Mouse (Mus musculus) CH12.LX (cell line): ENCODE measurements at regions not wholly inside any gene's neighbourhood (a gene's known extent, or its start where the extent isn't known, plus 50 kb on each side); places are given as distances from the start of the nearest gene placed in this dataset.

Experiments used
- DNase-seq: peaks from one replicate; pipeline ENCODE4 v3.0.0-alpha.2; 2013; ENCODE audit errors: extremely low read depth
- H3K27ac ChIP-seq: 2 replicates; pipeline ENCODE4 v1.5.1; 2012; ENCODE audit warnings: low read depth, mild to moderate bottlenecking, control low read depth, moderate library complexity; ENCODE audit not compliant: insufficient read depth
- H3K27me3 ChIP-seq: replicated peaks from 2 replicates; pipeline ENCODE3; 2012; ENCODE audit warnings: inconsistent platforms
- H3K36me3 ChIP-seq, 2 experiments: replicated peaks in 1 of 2; 2 replicates each; pipeline versions ENCODE3 to v1.6.1; 2012; ENCODE audit warnings: inconsistent platforms in 1 of 2, low read length in 1 of 2, mild to moderate bottlenecking in 1 of 2, mixed read lengths in 1 of 2, moderate library complexity in 1 of 2; ENCODE audit not compliant: control insufficient read depth in 1 of 2, insufficient read depth in 1 of 2
- H3K4me1 ChIP-seq, 2 experiments: 2 replicates each; pipeline ENCODE4 v1.6.1; 2012; ENCODE audit warnings: inconsistent platforms in 1 of 2, moderate library complexity in 1 of 2; ENCODE audit not compliant: insufficient read depth in 2 of 2, control insufficient read depth in 1 of 2
- H3K4me2 ChIP-seq: 2 replicates; pipeline ENCODE4 v1.6.1; 2012; ENCODE audit warnings: low read depth, mild to moderate bottlenecking, control low read depth; ENCODE audit not compliant: poor library complexity, insufficient read depth, severe bottlenecking
- H3K4me3 ChIP-seq, 3 experiments: fragments of 150-350 bp in 1 of 3; sonication (generic) in 1 of 3; replicated peaks in 1 of 3; 2 replicates each; pipeline versions ENCODE3 to v1.5.1; 2011 to 2012; ENCODE audit warnings: low read depth in 2 of 3, low read length in 2 of 3, mild to moderate bottlenecking in 2 of 3, moderate library complexity in 2 of 3, control low read depth in 1 of 3, improper control_type of control experiment in 1 of 3, inconsistent platforms in 1 of 3, mixed read lengths in 1 of 3; ENCODE audit not compliant: poor library complexity in 1 of 3
- H3K79me2 ChIP-seq: replicated peaks from 2 replicates; pipeline ENCODE4 v1.6.1; 2012; ENCODE audit warnings: mild to moderate bottlenecking, moderate library complexity; ENCODE audit not compliant: control insufficient read depth, poor library complexity, insufficient read depth, severe bottlenecking; ENCODE audit errors: extremely low read depth
- H3K9ac ChIP-seq: 2 replicates; pipeline ENCODE4 v1.6.1; 2012; ENCODE audit warnings: low read depth, mild to moderate bottlenecking, control low read depth, moderate library complexity; ENCODE audit not compliant: insufficient read depth
- H3K9me3 ChIP-seq: replicated peaks from 2 replicates; pipeline ENCODE3; 2012; ENCODE audit warnings: low read length, inconsistent platforms, mixed read lengths
- BHLHE40 ChIP-seq: IDR thresholded peaks from 2 replicates; pipeline ENCODE4 v1.6.1; 2011; ENCODE audit warnings: mild to moderate bottlenecking, low read depth, low read length, improper control_type of control experiment
- CHD1 ChIP-seq: IDR thresholded peaks from 2 replicates; pipeline ENCODE4 v1.6.1; 2012; ENCODE audit warnings: low read depth, low read length, improper control_type of control experiment, inconsistent platforms
- CTCF ChIP-seq, 2 experiments: IDR thresholded peaks in 1 of 2; conservative IDR thresholded peaks in 1 of 2; 2 replicates each; pipeline ENCODE4 v1.5.1; 2011 to 2012; ENCODE audit warnings: low read depth in 2 of 2, low read length in 2 of 2, improper control_type of control experiment in 1 of 2, inconsistent platforms in 1 of 2, mild to moderate bottlenecking in 1 of 2, moderate library complexity in 1 of 2
- ETS1 ChIP-seq: conservative IDR thresholded peaks from 2 replicates; pipeline ENCODE4 v1.6.1; 2012; ENCODE audit warnings: low read depth, mild to moderate bottlenecking, inconsistent platforms, low read length, improper control_type of control experiment, moderate library complexity
- HCFC1 ChIP-seq: IDR thresholded peaks from 2 replicates; pipeline ENCODE4 v1.6.1; 2012; ENCODE audit warnings: low read depth, mild to moderate bottlenecking, inconsistent platforms, low read length, improper control_type of control experiment
- JUND ChIP-seq: conservative IDR thresholded peaks from 2 replicates; pipeline ENCODE4 v1.6.1; 2011; ENCODE audit warnings: low read depth, low read length, improper control_type of control experiment
- MAX ChIP-seq: IDR thresholded peaks from 2 replicates; pipeline ENCODE4 v1.6.1; 2011; ENCODE audit warnings: low read length, improper control_type of control experiment
- MEF2A ChIP-seq: IDR thresholded peaks from 2 replicates; pipeline ENCODE4 v1.6.1; 2014; ENCODE audit warnings: low read depth, mild to moderate bottlenecking, inconsistent platforms, low read length, improper control_type of control experiment, borderline replicate concordance
- MXI1 ChIP-seq: IDR thresholded peaks from 2 replicates; pipeline ENCODE4 v1.6.1; 2011; ENCODE audit warnings: mild to moderate bottlenecking, low read depth, low read length, improper control_type of control experiment
- MYC ChIP-seq: IDR thresholded peaks from 2 replicates; pipeline ENCODE4 v1.6.1; 2011; ENCODE audit warnings: low read depth, mild to moderate bottlenecking, improper control_type of control experiment, low read length
- NELFE ChIP-seq: IDR thresholded peaks from 2 replicates; pipeline ENCODE4 v1.6.1; 2011; ENCODE audit warnings: low read depth, low read length, improper control_type of control experiment
- PAX5 ChIP-seq: IDR thresholded peaks from 2 replicates; pipeline ENCODE4 v1.6.1; 2012; ENCODE audit warnings: low read length, inconsistent platforms, mixed read lengths
- POLR2A ChIP-seq: IDR thresholded peaks from 2 replicates; pipeline ENCODE4 v1.6.1; 2011; ENCODE audit warnings: low read depth, mild to moderate bottlenecking, improper control_type of control experiment, low read length
- RAD21 ChIP-seq: IDR thresholded peaks from 2 replicates; pipeline ENCODE4 v1.6.1; 2011; ENCODE audit warnings: low read depth, mild to moderate bottlenecking, low read length, improper control_type of control experiment, moderate library complexity
- SIN3A ChIP-seq: IDR thresholded peaks from 2 replicates; pipeline ENCODE4 v1.6.1; 2012; ENCODE audit warnings: low read length, improper control_type of control experiment, inconsistent platforms
- SMC3 ChIP-seq: IDR thresholded peaks from 2 replicates; pipeline ENCODE4 v1.6.1; 2011; ENCODE audit warnings: low read depth, low read length, improper control_type of control experiment
- TBP ChIP-seq: conservative IDR thresholded peaks from 2 replicates; pipeline ENCODE4 v1.6.1; 2011; ENCODE audit warnings: low read depth, low read length, improper control_type of control experiment
- UBTF ChIP-seq: IDR thresholded peaks from 2 replicates; pipeline ENCODE4 v1.6.1; 2012; ENCODE audit warnings: low read depth, mild to moderate bottlenecking, inconsistent platforms, low read length, improper control_type of control experiment, moderate library complexity
- USF1 ChIP-seq: IDR thresholded peaks from 2 replicates; pipeline ENCODE4 v1.6.1; 2014; ENCODE audit warnings: low read depth, mild to moderate bottlenecking, inconsistent platforms, low read length, improper control_type of control experiment
- ZC3H11A ChIP-seq: IDR thresholded peaks from 2 replicates; pipeline ENCODE4 v1.6.1; 2012; ENCODE audit warnings: low read depth, mild to moderate bottlenecking, inconsistent platforms, low read length, improper control_type of control experiment
- ZKSCAN1 ChIP-seq: IDR thresholded peaks from 2 replicates; pipeline ENCODE4 v1.6.1; 2012; ENCODE audit warnings: low read depth, inconsistent platforms, low read length, improper control_type of control experiment, borderline replicate concordance
- ZNF384 ChIP-seq: IDR thresholded peaks from 2 replicates; pipeline ENCODE4 v1.6.1; 2012; ENCODE audit warnings: low read depth, low read length, improper control_type of control experiment, inconsistent platforms
- dilution Hi-C: fragments of 300-500 bp; cut with MboI; formaldehyde crosslinking; loops from 2 replicates; pipeline ENCODE4 v1.14.3; 2020; ENCODE audit warnings: low sequenced_read_pairs; ENCODE audit not compliant: extremely low pct_unique_long_range_greater_than_20kb, extremely low pct_ligation_motif_present
- in situ Hi-C: fragments of 300-500 bp; cut with MboI; formaldehyde crosslinking; loops from 3 replicates; pipeline ENCODE4 v1.14.3; 2019; ENCODE audit warnings: low sequenced_read_pairs, low pct_ligation_motif_present, low pct_unique_long_range_greater_than_20kb, mixed read lengths

GRCm38 (mm10) chr3:130972126-130972525, 138.1 kb upstream of the Lef1 start:
- Histone ChIP-seq H3K4me1 (no peaks in the 10 kb centered on the region), H3K4me2 (no peak overlapping the region), H3K27me3 (no peaks in the 10 kb centered on the region), H3K4me3 (no peak overlapping the region), H3K36me3 (no peaks in the 10 kb centered on the region), H3K27ac (no peak overlapping the region), H3K9me3 (no peaks in the 10 kb centered on the region), H3K9ac (no peak overlapping the region), H3K79me2 (no peaks in the 10 kb centered on the region)
- no peak for TF ChIP-seq MEF2A
- TF ChIP-seq ETS1, result no peak
- TF ChIP-seq CTCF (conservative IDR thresholded peaks at IDR 0.05 in 1 of 2, IDR thresholded peaks at IDR 0.05 in 1 of 2; ENCODE audit: low read depth in 2 of 2, low read length in 2 of 2), result no peak
- no peak for TF ChIP-seq UBTF
- no peak for TF ChIP-seq POLR2A
- TF ChIP-seq CHD1, result no peak
- no peak for TF ChIP-seq ZKSCAN1
- no peak for TF ChIP-seq TBP
- TF ChIP-seq ZC3H11A, result no peak
- in situ Hi-C loops (no loop called here), dilution Hi-C loops (no loop called here)
- no peak for DNase-seq

- no peaks in the 10 kb centered on the region for H3K27me3 ChIP-seq
- DNase-seq, result no peak
- H3K79me2 ChIP-seq, result no peaks in the 10 kb centered on the region
- no peak overlapping the region for H3K9ac ChIP-seq
- H3K4me1 ChIP-seq, result no peaks in the 10 kb centered on the region
- TF ChIP-seq ZNF384, result no peak
- TF ChIP-seq POLR2A, result no peak
- no peak for TF ChIP-seq BHLHE40
- TF ChIP-seq USF1, result no peak
- no peak for TF ChIP-seq PAX5
- TF ChIP-seq CTCF (conservative IDR thresholded peaks at IDR 0.05 in 1 of 2, IDR thresholded peaks at IDR 0.05 in 1 of 2; ENCODE audit: low read depth in 2 of 2, low read length in 2 of 2), result no peak
- TF ChIP-seq NELFE, result no peak
- TF ChIP-seq MXI1, result no peak
- TF ChIP-seq RAD21, result no peak
- TF ChIP-seq MYC, result no peak
- TF ChIP-seq SMC3, result no peak
- TF ChIP-seq MEF2A, result no peak
- TF ChIP-seq MAX, result no peak
- TF ChIP-seq ETS1, result no peak
- TF ChIP-seq HCFC1, result no peak
- no peak for TF ChIP-seq CHD1
- no peak for TF ChIP-seq TBP
- TF ChIP-seq JUND, result no peak
- no peak for TF ChIP-seq SIN3A
- no peak overlapping the region for H3K4me3 ChIP-seq
- dilution Hi-C loops (no loop called here), in situ Hi-C loops (no loop called here)
- H3K4me2 ChIP-seq, result no peak overlapping the region
- no peaks in the 10 kb centered on the region for H3K9me3 ChIP-seq
- H3K27ac ChIP-seq, result no peak overlapping the region
- no peaks in the 10 kb centered on the region for H3K36me3 ChIP-seq
These were observed 145.0 kb upstream of the Lef1 start for GRCm38 (mm10) chr3:130965275-130965674.
